Mouse (Mus musculus) megakaryocyte, embryonic 14.5 days (primary cell): ENCODE measurements at regions not wholly inside any gene's neighbourhood (a gene's known extent, or its start where the extent isn't known, plus 50 kb on each side); places are given as distances from the start of the nearest gene placed in this dataset.

Source experiments
- FLI1 ChIP-seq: IDR thresholded peaks from 2 replicates; pipeline ENCODE4 v1.6.1; 2012; ENCODE audit warnings: low read length, inconsistent platforms, mixed read lengths
- GATA1 ChIP-seq: IDR thresholded peaks from 3 replicates; pipeline ENCODE4 v1.6.1; 2012; ENCODE audit warnings: mixed read lengths, low read length, inconsistent platforms, borderline replicate concordance

DNA sequence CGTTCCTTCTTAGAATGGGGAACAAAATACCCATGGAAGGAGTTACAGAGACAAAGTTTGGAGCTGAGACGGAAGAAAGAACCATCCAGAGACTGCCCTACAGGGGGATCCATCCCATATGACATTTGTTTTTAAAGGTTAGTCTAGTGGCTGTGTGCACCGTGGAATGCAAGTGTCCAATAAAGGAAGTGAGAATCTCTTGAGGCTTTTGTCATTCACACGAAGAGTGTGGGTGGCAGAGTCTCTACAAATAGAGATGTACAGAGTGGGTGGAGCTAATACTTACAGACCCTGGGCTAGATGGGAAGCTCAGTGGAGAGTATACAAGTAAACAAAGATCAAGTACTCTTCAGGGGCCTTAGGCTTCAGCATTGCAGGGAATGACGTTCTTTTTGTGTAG is 314.2 kb upstream of the Slc24a5 start:
- TF ChIP-seq GATA1 (no peak), FLI1 (no peak)
